Mouse (Mus musculus) lung, postnatal 25 days (tissue): ENCODE measurements around the gene Lamc1.
"Not testable (repeated sequence)": the region's sequence is repeated elsewhere in the genome, so short reads cannot be mapped to it uniquely, and the experiment has no call there.

Source experiments
- DNase-seq: peaks from one replicate; pipeline ENCODE4 v3.0.0; 2022; ENCODE audit warnings: low spot score

The Lamc1 gene

GRCm38 (mm10) chr1:153299436-153299835 lies 33.1 kb downstream of the Lamc1 start:
- DNase-seq = not testable (repeated sequence)

- DNase-seq = not testable (repeated sequence)
Observed at GRCm38 (mm10) chr1:153297774-153298363, 34.7 kb downstream of the Lamc1 start.

- DNase-seq = no peak
Observed at GRCm38 (mm10) chr1:153296035-153296434, 36.6 kb downstream of the Lamc1 start.

- no peak for DNase-seq
Observed at GRCm38 (mm10) chr1:153292892-153293291, 39.7 kb downstream of the Lamc1 start.

GRCm38 (mm10) chr1:153292202-153292601 lies 40.4 kb downstream of the Lamc1 start:
- no peak for DNase-seq

GRCm38 (mm10) chr1:153291416-153291815 lies 41.2 kb downstream of the Lamc1 start:
- DNase-seq = no peak

- no peak for DNase-seq
Observed at GRCm38 (mm10) chr1:153288010-153288409, 44.6 kb downstream of the Lamc1 start.

- no peak for DNase-seq
Observed at GRCm38 (mm10) chr1:153287443-153287842, 45.1 kb downstream of the Lamc1 start.

- DNase-seq = no peak
Observed at GRCm38 (mm10) chr1:153286216-153286615, 46.4 kb downstream of the Lamc1 start.

GRCm38 (mm10) chr1:153285188-153285587 lies 47.4 kb downstream of the Lamc1 start:
- DNase-seq = no peak

GRCm38 (mm10) chr1:153282342-153282975 lies 50.1 kb downstream of the Lamc1 start:
- no peak for DNase-seq

GRCm38 (mm10) chr1:153281483-153281882 lies 51.1 kb downstream of the Lamc1 start:
- no peak for DNase-seq

- no peak for DNase-seq
Observed at GRCm38 (mm10) chr1:153280411-153280810, 52.2 kb downstream of the Lamc1 start.

- DNase-seq = no peak
Observed at GRCm38 (mm10) chr1:153278028-153278613, 54.5 kb downstream of the Lamc1 start.

- no peak for DNase-seq
Observed at GRCm38 (mm10) chr1:153275466-153275865, 57.1 kb downstream of the Lamc1 start.

- DNase-seq = no peak
Observed at GRCm38 (mm10) chr1:153274611-153275010, 58.0 kb downstream of the Lamc1 start.

- no peak for DNase-seq
Observed at GRCm38 (mm10) chr1:153273657-153274056, 58.9 kb downstream of the Lamc1 start.

GRCm38 (mm10) chr1:153270827-153271226 lies 61.8 kb downstream of the Lamc1 start:
- no peak for DNase-seq

GRCm38 (mm10) chr1:153269681-153270080 lies 62.9 kb downstream of the Lamc1 start:
- no peak for DNase-seq

GRCm38 (mm10) chr1:153268806-153269309 lies 63.7 kb downstream of the Lamc1 start:
- DNase-seq = no peak

- no peak for DNase-seq
Observed at GRCm38 (mm10) chr1:153268306-153268705, 64.3 kb downstream of the Lamc1 start.

GRCm38 (mm10) chr1:153267730-153268129 lies 64.9 kb downstream of the Lamc1 start:
- no peak for DNase-seq

GRCm38 (mm10) chr1:153266891-153267290 lies 65.7 kb downstream of the Lamc1 start:
- DNase-seq = no peak
